Mouse (Mus musculus) frontal cortex, postnatal 14 days (tissue): ENCODE data around the gene Map1lc3a.

Source experiments
- DNase-seq, 2 experiments: peaks; one replicate each; pipeline ENCODE4 v3.0.0; 2022; ENCODE audit warnings: low spot score in 2 of 2

Gene Map1lc3a

GRCm38 (mm10) chr2:155276195-155276594 lies at the start of gene Map1lc3a:
Gene Map1lc3a (plus strand): TSS chr2:155276297.
- peak; percentile 95 to 98 for DNase-seq

- no peak for DNase-seq
Measured at GRCm38 (mm10) chr2:155235746-155236361, 40.2 kb upstream of the Map1lc3a start.

GRCm38 (mm10) chr2:155236362-155236992 lies 39.6 kb upstream of the Map1lc3a start, which contains the start of gene Dynlrb1:
Gene Dynlrb1 (plus strand): TSS chr2:155236533.
- DNase-seq = peak; percentile 97 to 99

- DNase-seq = no peak
Measured at GRCm38 (mm10) chr2:155237276-155237675, 38.8 kb upstream of the Map1lc3a start.

GRCm38 (mm10) chr2:155240915-155241314 lies 35.2 kb upstream of the Map1lc3a start:
- no peak for DNase-seq

- DNase-seq = no peak
Measured at GRCm38 (mm10) chr2:155242296-155242855, 33.7 kb upstream of the Map1lc3a start.

- no peak for DNase-seq
Measured at GRCm38 (mm10) chr2:155246231-155246630, 29.9 kb upstream of the Map1lc3a start.

- no peak for DNase-seq
Measured at GRCm38 (mm10) chr2:155248206-155248605, 27.9 kb upstream of the Map1lc3a start.

- no peak for DNase-seq
Measured at GRCm38 (mm10) chr2:155248718-155249117, 27.4 kb upstream of the Map1lc3a start.

- no peak for DNase-seq
Measured at GRCm38 (mm10) chr2:155249588-155249987, 26.5 kb upstream of the Map1lc3a start.

GRCm38 (mm10) chr2:155265526-155265925 lies 10.6 kb upstream of the Map1lc3a start:
- DNase-seq = no peak

- no peak for DNase-seq
Measured at GRCm38 (mm10) chr2:155266896-155267295, 9.2 kb upstream of the Map1lc3a start.

GRCm38 (mm10) chr2:155271957-155272356 lies 4.1 kb upstream of the Map1lc3a start:
- no peak for DNase-seq

- no peak for DNase-seq
Measured at GRCm38 (mm10) chr2:155272396-155273170, 3.5 kb upstream of the Map1lc3a start.

- DNase-seq = no peak
Measured at GRCm38 (mm10) chr2:155273603-155274002, 2.5 kb upstream of the Map1lc3a start.

- peak; percentile 33 to 40 for DNase-seq
Measured at GRCm38 (mm10) chr2:155276621-155277175, 601 bp downstream of the Map1lc3a start.

GRCm38 (mm10) chr2:155277721-155278120 lies 1.6 kb downstream of the Map1lc3a start:
- no peak for DNase-seq

- DNase-seq = no peak
Measured at GRCm38 (mm10) chr2:155278361-155278760, 2.3 kb downstream of the Map1lc3a start.

- no peak for DNase-seq
Measured at GRCm38 (mm10) chr2:155279163-155279562, 3.1 kb downstream of the Map1lc3a start.

- no peak for DNase-seq
Measured at GRCm38 (mm10) chr2:155280116-155280515, 4.0 kb downstream of the Map1lc3a start.

GRCm38 (mm10) chr2:155283793-155284192 lies 7.7 kb downstream of the Map1lc3a start:
- DNase-seq = no peak

- no peak for DNase-seq
Measured at GRCm38 (mm10) chr2:155284647-155285046, 8.6 kb downstream of the Map1lc3a start.
